Mouse (Mus musculus): ENCODE measurements around the gene Stag1.

- TF ChIP-seq HCFC1 (IDR thresholded peaks at IDR 0.05; ENCODE audit: borderline replicate concordance, insufficient read depth, low read length) = no peak
- no peak for TF ChIP-seq MAFK (IDR thresholded peaks at IDR 0.05; ENCODE audit: insufficient read depth, low read depth, low read length)
These were observed 4.5 kb downstream of the Stag1 start for GRCm38 (mm10) chr9:100602130-100602529.
